Mouse (Mus musculus): ENCODE measurements around the gene Prdm15. TPM values are rescaled to one million over a fixed set of nuclear protein-coding genes. Genes with fewer than 3 reads are reported as not detected.

The Prdm15 gene
- polyA plus RNA-seq, 3 experiments from 2014 or later, result 12.5 to 16.0 (median 14.0) TPM

GRCm38 (mm10) chr16:97817414-97817813 lies 34.2 kb downstream of the Prdm15 start:
- no peak for ATAC-seq

GRCm38 (mm10) chr16:97815269-97815668 lies 36.4 kb downstream of the Prdm15 start:
- ATAC-seq, result no peak

GRCm38 (mm10) chr16:97814060-97814459 lies 37.6 kb downstream of the Prdm15 start:
- no peak for ATAC-seq

GRCm38 (mm10) chr16:97808881-97809280 lies 42.8 kb downstream of the Prdm15 start:
- no peak for ATAC-seq

- ATAC-seq, result no peak
These were observed 46.0 kb downstream of the Prdm15 start for GRCm38 (mm10) chr16:97805646-97806045.

GRCm38 (mm10) chr16:97804680-97805547 lies 46.7 kb downstream of the Prdm15 start:
- peak; percentile 58 for ATAC-seq

- ATAC-seq, result peak; percentile 56
These were observed 53.4 kb downstream of the Prdm15 start for GRCm38 (mm10) chr16:97797950-97798869.

GRCm38 (mm10) chr16:97797212-97797611 lies 54.4 kb downstream of the Prdm15 start:
- ATAC-seq, result no peak

GRCm38 (mm10) chr16:97794256-97794655 lies 57.4 kb downstream of the Prdm15 start:
- ATAC-seq, result no peak

- no peak for ATAC-seq
These were observed 68.6 kb downstream of the Prdm15 start for GRCm38 (mm10) chr16:97783057-97783456.

GRCm38 (mm10) chr16:97778353-97779025 lies 73.2 kb downstream of the Prdm15 start:
- ATAC-seq, result peak; percentile 77

GRCm38 (mm10) chr16:97766501-97766900 lies 85.1 kb downstream of the Prdm15 start:
- no peak for ATAC-seq

GRCm38 (mm10) chr16:97764626-97765025 lies 87.0 kb downstream of the Prdm15 start:
- no peak for ATAC-seq

- ATAC-seq, result no peak
These were observed 87.7 kb downstream of the Prdm15 start for GRCm38 (mm10) chr16:97763990-97764340.

GRCm38 (mm10) chr16:97763061-97763989 lies 88.3 kb downstream of the Prdm15 start, which contains the start of gene Ripk4:
Ripk4 (minus strand) TSS chr16:97763787.
- peak; percentile 77 for ATAC-seq

- ATAC-seq, result no peak
These were observed 89.9 kb downstream of the Prdm15 start for GRCm38 (mm10) chr16:97761782-97762181.

- ATAC-seq, result no peak
These were observed 92.0 kb downstream of the Prdm15 start for GRCm38 (mm10) chr16:97759681-97760080.

- no peak for ATAC-seq
These were observed 93.4 kb downstream of the Prdm15 start for GRCm38 (mm10) chr16:97758288-97758687.

GRCm38 (mm10) chr16:97756460-97756859 lies 95.2 kb downstream of the Prdm15 start:
- no peak for ATAC-seq

- ATAC-seq, result no peak
These were observed 99.2 kb downstream of the Prdm15 start for GRCm38 (mm10) chr16:97752316-97752941.

GRCm38 (mm10) chr16:97751884-97752283 lies 99.8 kb downstream of the Prdm15 start:
- no peak for ATAC-seq

Data from inflammation-experienced regulatory T-cells, adult 6 months (primary cell).